Mouse (Mus musculus): ENCODE results near the gene Mon1b. TPM values are rescaled to one million over a fixed set of nuclear protein-coding genes. Genes with fewer than 3 reads are reported as not detected.

The Mon1b gene
- polyA plus RNA-seq (2014; fragmentation: Illumina TruSeq; extraction: RNeasy Lipid Tissue Mini Kit (QIAGEN cat#74804); ENCODE audit: low read depth, low replicate concordance) = 3.4 TPM

GRCm38 (mm10) chr8:113634670-113635591 is at the start of gene Mon1b:
TSS of gene Mon1b (plus strand) at chr8:113635587.

GRCm38 (mm10) chr8:113642926-113643325 is 7.5 kb downstream of the Mon1b start, which contains the start of gene Syce1l:
TSS of gene Syce1l (plus strand) at chr8:113643213.

Other genes with a start within 250 kb of the Mon1b start
- gene Syce1l, start 7.6 kb downstream of the Mon1b start, polyA plus RNA-seq (2014; fragmentation: Illumina TruSeq; extraction: RNeasy Lipid Tissue Mini Kit (QIAGEN cat#74804); ENCODE audit: low read depth, low replicate concordance) = not detected
- gene Adamts18, start 213.2 kb downstream of the Mon1b start, polyA plus RNA-seq (2014; fragmentation: Illumina TruSeq; extraction: RNeasy Lipid Tissue Mini Kit (QIAGEN cat#74804); ENCODE audit: low read depth, low replicate concordance) = not detected

Data from liver, adult 10 weeks (tissue).